Mouse (Mus musculus) liver, embryonic 14.5 days (tissue): ENCODE results near the gene Dnajc21.

ENCODE experiments used
- CTCF ChIP-seq: IDR thresholded peaks from 2 replicates; pipeline ENCODE4 v1.5.1; 2016; ENCODE audit warnings: antibody characterized with exemption, low read depth, control low read depth
- EP300 ChIP-seq: IDR thresholded peaks from 2 replicates; pipeline ENCODE4 v1.6.1; 2016; ENCODE audit warnings: antibody characterized with exemption, low read depth

- TF ChIP-seq CTCF (no peak), EP300 (no peak)
Measured at GRCm38 (mm10) chr15:10486365-10486839, 16.1 kb upstream of the Dnajc21 start.
